Comparison of ENCODE assay signal across 24 mouse cellular contexts in genomic region chr3:130860315-130860714, GRCm38 (mm10).
DNase-seq lines count a peak whose midpoint lies in the region; ATAC-seq and TF ChIP-seq lines count a peak whose summit lies in the region.
"Had no signal": no experiment of that assay in that cellular context is flagged by ENCODE, and none has a peak within 500 bp of the region (broad histone marks: within the 10 kb centered on the region; RNA-seq: fewer than 3 reads in every experiment).

No protein-coding gene starts in this region.

- 86% methylated on average over 5 of the region's 5 CpGs for WGBS in kidney, adult 2 months
- 51% methylated on average over 5 of the region's 5 CpGs for WGBS in lung, embryonic 16.5 days
- 91% methylated on average over 5 of the region's 5 CpGs for WGBS in midbrain, embryonic 16.5 days

- H3K27me3 ChIP-seq in kidney, adult 2 months (replicated peaks; ENCODE audit: control insufficient read depth, insufficient read depth, low read length), result no peaks in the 10 kb centered on the region
- no peaks in the 10 kb centered on the region for H3K27me3 ChIP-seq in lung, embryonic 16.5 days (ENCODE audit: control insufficient read depth, insufficient read depth, low read depth, low read length)
- no peaks in the 10 kb centered on the region for H3K27me3 ChIP-seq in midbrain, embryonic 16.5 days (ENCODE audit: control insufficient read depth, insufficient read depth, low read depth, low read length)
- H3K27me3 ChIP-seq: CH12.LX; embryonic facial prominence, embryonic 12.5 days; forebrain, embryonic 12.5 days; heart, embryonic 15.5 days; hindbrain, embryonic 13.5 days; Patski had no signal

- H3K4me3 ChIP-seq in kidney, adult 2 months (ENCODE audit: insufficient read depth, low read depth, low read length), result no peak overlapping the region
- no peak overlapping the region for H3K4me3 ChIP-seq in lung, embryonic 16.5 days (ENCODE audit: low read length)
- no peak overlapping the region for H3K4me3 ChIP-seq in midbrain, embryonic 16.5 days (ENCODE audit: low read depth, low read length)
- H3K4me3 ChIP-seq: embryonic facial prominence, embryonic 12.5 days; forebrain, embryonic 12.5 days; heart, adult 2 months; heart, embryonic 15.5 days; hindbrain, embryonic 13.5 days had no signal

- no peaks in the 10 kb centered on the region for H3K4me1 ChIP-seq in kidney, adult 2 months (ENCODE audit: control insufficient read depth, insufficient read depth, low read length)
- 0 out of 2 replicates have a peak, but pooled peaks cover 4% of the 10 kb centered on the region for H3K4me1 ChIP-seq in lung, embryonic 16.5 days (replicated peaks; ENCODE audit: control insufficient read depth, insufficient read depth, low read length)
- no peaks in the 10 kb centered on the region for H3K4me1 ChIP-seq in midbrain, embryonic 16.5 days (ENCODE audit: control insufficient read depth, insufficient read depth, low read length)
- H3K4me1 ChIP-seq: embryonic facial prominence, embryonic 12.5 days; forebrain, embryonic 12.5 days; heart, embryonic 15.5 days; hindbrain, embryonic 13.5 days had no signal

- no peak overlapping the region for H3K27ac ChIP-seq in kidney, adult 2 months (ENCODE audit: insufficient read depth, low read depth, low read length)
- H3K27ac ChIP-seq in lung, embryonic 16.5 days (ENCODE audit: low read length), result 0 out of 2 replicates have a peak overlapping the region, but pooled peaks have one; percentile 41
- no peak overlapping the region for H3K27ac ChIP-seq in midbrain, embryonic 16.5 days (ENCODE audit: low read length)
- H3K27ac ChIP-seq: embryonic facial prominence, embryonic 12.5 days; forebrain, embryonic 12.5 days; heart, adult 2 months; heart, embryonic 15.5 days; hindbrain, embryonic 13.5 days had no signal

- peak; percentile 11 for DNase-seq in kidney, postnatal 10 days
- no peak for DNase-seq in kidney, adult 2 months
- DNase-seq in lung, postnatal 25 days (ENCODE audit: low spot score), result peak; percentile 48
- DNase-seq in spleen, adult 18-20 months, result no peak
- DNase-seq: adrenal gland, adult 2 months; adrenal gland, postnatal 25 days; cerebellum, adult 18-20 months; cerebellum, adult 9-11 months; cerebellum, postnatal 36 days; embryo, embryonic 11 days; forebrain, postnatal 0 days; gastrocnemius, postnatal 14 days; heart, adult 2 months; heart, postnatal 14 days had no signal

- H3K36me3 ChIP-seq in kidney, adult 2 months (ENCODE audit: control insufficient read depth, insufficient read depth, low read length), result no peaks in the 10 kb centered on the region
- no peaks in the 10 kb centered on the region for H3K36me3 ChIP-seq in lung, embryonic 16.5 days (ENCODE audit: control insufficient read depth, insufficient read depth, low read length)
- H3K36me3 ChIP-seq in midbrain, embryonic 16.5 days (ENCODE audit: control insufficient read depth, insufficient read depth, low read length), result no peaks in the 10 kb centered on the region
- H3K36me3 ChIP-seq: embryonic facial prominence, embryonic 12.5 days; forebrain, embryonic 12.5 days; heart, embryonic 15.5 days; hindbrain, embryonic 13.5 days had no signal

- ATAC-seq in lung, embryonic 16.5 days (ENCODE audit: low read depth), result peak; percentile 96
- ATAC-seq in midbrain, embryonic 16.5 days, result no peak
- ATAC-seq: activated CD4-positive, CD25-positive, alpha-beta regulatory T cell, adult 4 months; forebrain, postnatal 0 days; Patski had no signal

- H3K9me3 ChIP-seq in lung, embryonic 16.5 days (ENCODE audit: control insufficient read depth, low read length), result no peaks in the 10 kb centered on the region
- H3K9me3 ChIP-seq in midbrain, embryonic 16.5 days (replicated peaks; ENCODE audit: control insufficient read depth, low read length, poor library complexity, severe bottlenecking), result no peaks in the 10 kb centered on the region
- H3K9me3 ChIP-seq: embryonic facial prominence, embryonic 12.5 days; forebrain, embryonic 12.5 days; heart, embryonic 15.5 days; hindbrain, embryonic 13.5 days had no signal

- no peak overlapping the region for H3K4me2 ChIP-seq in lung, embryonic 16.5 days (ENCODE audit: low read depth, low read length)
- no peak overlapping the region for H3K4me2 ChIP-seq in midbrain, embryonic 16.5 days (ENCODE audit: low read length)
- H3K4me2 ChIP-seq: embryonic facial prominence, embryonic 12.5 days; forebrain, embryonic 12.5 days; heart, embryonic 11.5 days; heart, embryonic 15.5 days; hindbrain, embryonic 13.5 days had no signal

- H3K9ac ChIP-seq in lung, embryonic 16.5 days (ENCODE audit: low read length), result no peak overlapping the region
- no peak overlapping the region for H3K9ac ChIP-seq in midbrain, embryonic 16.5 days (ENCODE audit: low read depth, low read length)
- H3K9ac ChIP-seq: embryonic facial prominence, embryonic 12.5 days; forebrain, embryonic 12.5 days; forebrain, postnatal 0 days; heart, embryonic 15.5 days; hindbrain, embryonic 13.5 days had no signal

- no peak for TF ChIP-seq POLR2A in kidney, adult 2 months (IDR thresholded peaks at IDR 0.05; ENCODE audit: low read depth, low read length)

- no peak for TF ChIP-seq CTCF in kidney, adult 2 months (conservative IDR thresholded peaks at IDR 0.05; ENCODE audit: insufficient read depth, insufficient read length, low read depth, low read length)

Comparison
In these comparisons a context has a peak if more than half of its experiments do, and no peak if none do; other contexts are left out.
1. DNase-seq: peak in kidney, postnatal 10 days (single experiment) and lung, postnatal 25 days (single experiment); none in kidney, adult 2 months (single experiment) and spleen, adult 18-20 months (0 of 2).